Mouse (Mus musculus) thymus, postnatal 14 days (tissue): ENCODE measurements around the gene Sar1b.
"Not testable (repeated sequence)": the region's sequence is repeated elsewhere in the genome, so short reads cannot be mapped to it uniquely, and the experiment has no call there.

Experiments used
- DNase-seq: peaks from one replicate; pipeline ENCODE4 v3.0.0; 2021

Sar1b gene

DNA sequence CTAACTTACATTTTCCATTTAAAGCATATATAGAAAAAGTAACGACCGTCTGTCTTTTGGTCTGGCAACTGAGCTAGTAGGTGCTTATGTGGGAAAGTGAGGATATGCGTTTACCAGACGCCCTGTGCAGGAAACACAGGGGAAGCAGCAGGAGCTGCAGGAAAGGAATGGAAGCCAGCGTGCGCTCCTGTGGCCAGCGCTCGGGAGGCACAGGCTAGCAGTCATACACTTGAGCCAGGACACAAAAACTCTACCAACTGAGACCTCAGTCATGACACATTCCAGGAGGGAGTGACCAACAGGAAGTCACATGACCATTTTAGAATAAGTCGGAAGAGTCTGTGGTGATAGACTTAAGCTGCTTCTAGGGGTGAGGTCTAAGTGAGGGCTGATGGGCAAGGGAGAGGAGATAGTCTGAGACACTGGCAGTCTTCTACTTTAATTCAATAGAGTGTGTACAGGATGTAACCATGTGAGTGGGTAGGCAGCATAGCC is 17.3 kb downstream of the Sar1b start:
- no peak for DNase-seq

DNA sequence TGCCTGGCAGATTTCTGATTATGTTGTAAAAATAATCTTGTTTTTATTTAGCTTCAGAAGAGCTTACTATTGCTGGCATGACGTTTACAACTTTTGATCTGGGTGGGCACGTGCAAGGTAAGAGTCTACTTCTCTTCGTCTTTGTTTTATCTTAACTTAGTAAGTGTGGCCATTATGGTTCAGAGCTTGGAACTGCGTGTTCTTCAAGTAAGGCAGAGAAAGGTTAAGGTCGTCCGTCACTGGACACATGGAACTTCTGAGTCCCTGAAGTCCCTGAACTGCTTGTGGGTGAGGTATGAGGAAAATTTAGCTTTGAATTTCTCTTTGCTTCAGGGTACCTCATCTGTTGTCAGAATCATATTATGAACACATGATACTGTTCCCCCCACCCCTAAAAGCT is 19.2 kb downstream of the Sar1b start:
- no peak for DNase-seq

DNA sequence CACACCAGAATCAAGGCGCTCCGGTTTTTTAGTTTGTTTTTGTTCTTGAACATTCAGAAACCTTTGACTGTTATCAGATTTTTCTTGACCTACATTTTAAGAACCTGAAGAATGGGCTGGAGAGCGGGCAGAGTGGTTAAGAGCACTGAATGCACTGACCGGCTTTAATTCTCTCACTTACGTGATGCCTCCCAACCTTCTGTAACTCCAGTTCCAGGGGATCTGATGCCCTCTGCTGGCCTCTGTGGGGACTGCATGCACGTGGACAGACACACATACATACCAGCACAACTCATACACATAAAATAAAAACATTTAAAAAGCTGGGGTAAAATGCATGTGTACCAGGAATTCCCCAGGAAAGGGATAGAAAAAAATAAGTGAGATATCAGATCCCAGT is 22.4 kb downstream of the Sar1b start:
- DNase-seq = peak; percentile 72

GRCm38 (mm10) chr11:51789735-51790134 is 26.2 kb downstream of the Sar1b start:
- not testable (repeated sequence) for DNase-seq

DNA sequence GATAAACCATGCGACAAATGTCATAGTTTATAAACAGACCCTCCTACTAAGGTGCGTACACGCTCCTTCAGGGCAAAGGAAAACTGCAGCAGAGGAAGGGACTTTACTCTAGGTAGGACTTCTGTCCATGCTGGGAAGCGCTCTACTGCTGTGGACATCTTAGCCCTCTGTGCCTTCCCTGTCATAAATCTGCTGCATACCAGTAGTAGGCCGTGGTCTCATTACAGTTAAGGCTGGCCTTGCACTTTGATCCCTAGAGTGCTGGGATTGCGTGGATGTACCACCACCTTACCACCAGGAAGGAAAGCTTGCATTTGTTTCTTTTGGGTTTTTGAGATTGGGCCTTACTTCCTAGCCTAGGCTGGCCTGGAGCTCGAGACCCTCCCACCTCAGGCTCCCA is 27.2 kb downstream of the Sar1b start:
- DNase-seq = no peak

GRCm38 (mm10) chr11:51796272-51796671 is 32.8 kb downstream of the Sar1b start:
- no peak for DNase-seq

DNA sequence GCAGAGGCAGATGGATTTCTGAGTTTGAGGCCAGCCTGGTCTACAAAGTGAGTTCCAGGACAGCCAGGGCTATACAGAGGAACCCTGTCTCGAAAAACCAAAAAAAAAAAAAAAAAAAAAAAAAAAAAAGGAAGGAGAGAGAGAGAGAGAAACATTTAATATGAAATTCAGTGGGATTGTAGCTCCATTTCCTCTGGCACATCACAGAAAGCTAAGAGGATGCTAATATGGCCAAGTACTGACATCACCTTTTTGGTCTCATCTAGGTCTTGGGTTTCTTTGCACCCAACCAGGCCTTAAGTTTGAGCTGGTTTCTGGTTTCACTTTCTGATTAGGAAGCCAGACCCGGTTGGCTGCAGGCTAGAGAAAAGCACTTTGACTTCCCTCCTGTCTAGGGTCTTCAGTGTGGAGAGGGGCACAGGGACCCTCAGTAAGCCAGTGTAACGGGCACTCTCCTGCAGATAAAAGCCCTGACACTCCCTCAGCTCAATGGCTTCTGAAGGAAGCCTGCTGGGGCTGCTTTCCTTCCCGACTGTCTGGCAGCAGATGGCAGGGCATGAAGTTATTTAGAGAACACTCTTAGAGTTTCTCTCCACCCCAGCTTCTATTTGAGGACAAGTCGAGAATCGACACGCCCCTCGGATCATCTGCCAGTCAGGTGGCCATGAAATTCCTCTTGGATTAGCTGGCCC is 37.3 kb downstream of the Sar1b start:
- no peak for DNase-seq

DNA sequence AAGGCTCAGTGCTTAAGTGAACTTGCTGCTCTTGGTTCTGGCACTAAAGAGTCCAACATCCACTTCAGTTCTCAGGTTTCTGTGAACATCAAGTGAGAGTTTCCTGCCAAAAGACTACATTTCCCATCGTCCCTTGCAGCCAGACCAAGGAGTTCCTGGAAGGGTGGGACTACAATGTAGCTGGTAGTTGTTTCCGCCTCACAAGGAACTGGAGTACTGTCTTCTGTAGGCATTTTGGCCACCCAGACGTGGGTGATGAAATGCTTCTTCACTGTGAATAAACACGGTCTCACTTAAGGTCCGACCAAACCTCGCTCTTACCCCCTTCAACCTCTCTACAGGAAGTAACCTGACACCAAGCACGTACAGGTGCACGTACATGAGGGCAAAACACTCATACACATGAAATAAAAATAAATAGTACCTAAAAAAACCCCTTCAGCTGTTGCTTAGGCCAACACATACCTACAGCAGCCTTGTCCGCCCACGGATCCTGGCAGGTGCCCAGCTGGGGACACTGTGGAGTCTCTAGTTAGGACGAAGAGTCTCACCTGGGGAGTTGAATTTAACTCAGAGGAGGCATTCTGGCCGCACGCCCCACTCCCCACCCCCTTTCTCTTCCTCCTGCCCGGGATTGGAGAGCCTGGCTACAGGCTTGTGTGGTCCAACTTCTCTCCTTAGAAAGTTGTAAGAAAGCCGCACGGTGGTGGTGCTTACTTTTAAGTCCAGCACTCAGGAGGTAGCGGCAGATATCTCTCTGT is 41.9 kb downstream of the Sar1b start:
- DNase-seq = peak; percentile 87

GRCm38 (mm10) chr11:51807108-51807879 is 43.8 kb downstream of the Sar1b start:
- no peak for DNase-seq

GRCm38 (mm10) chr11:51809632-51810224 is 46.2 kb downstream of the Sar1b start:
- DNase-seq = peak; percentile 28

- DNase-seq = no peak
These were observed 47.7 kb downstream of the Sar1b start for GRCm38 (mm10) chr11:51811230-51811629.

- no peak for DNase-seq
These were observed 48.6 kb downstream of the Sar1b start for GRCm38 (mm10) chr11:51812022-51812546.

- peak; percentile 96 for DNase-seq
These were observed 54.3 kb downstream of the Sar1b start for GRCm38 (mm10) chr11:51817756-51818155.

DNA sequence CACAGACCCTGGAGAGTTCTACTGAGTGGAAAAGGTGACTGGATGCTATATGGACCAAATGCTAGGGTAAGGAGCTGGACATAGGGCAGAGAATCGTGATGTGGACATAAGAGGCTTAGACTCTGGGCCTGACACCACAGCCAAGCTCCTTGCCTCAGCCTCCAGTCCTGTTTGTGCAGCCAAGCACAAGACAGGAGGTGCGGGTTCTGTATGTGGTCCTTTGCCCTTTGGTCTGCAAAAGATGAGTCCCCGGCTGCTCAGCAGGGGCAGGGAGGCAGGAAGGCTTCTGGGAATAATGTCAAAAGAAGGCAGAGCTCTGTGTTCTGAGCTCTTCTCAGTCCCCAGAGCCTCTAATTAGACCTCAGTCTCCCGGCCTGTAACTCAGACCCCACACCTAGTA is 55.4 kb downstream of the Sar1b start:
- DNase-seq = no peak

- DNase-seq = peak; percentile 71
These were observed 56.5 kb downstream of the Sar1b start for GRCm38 (mm10) chr11:51819964-51820363.

DNA sequence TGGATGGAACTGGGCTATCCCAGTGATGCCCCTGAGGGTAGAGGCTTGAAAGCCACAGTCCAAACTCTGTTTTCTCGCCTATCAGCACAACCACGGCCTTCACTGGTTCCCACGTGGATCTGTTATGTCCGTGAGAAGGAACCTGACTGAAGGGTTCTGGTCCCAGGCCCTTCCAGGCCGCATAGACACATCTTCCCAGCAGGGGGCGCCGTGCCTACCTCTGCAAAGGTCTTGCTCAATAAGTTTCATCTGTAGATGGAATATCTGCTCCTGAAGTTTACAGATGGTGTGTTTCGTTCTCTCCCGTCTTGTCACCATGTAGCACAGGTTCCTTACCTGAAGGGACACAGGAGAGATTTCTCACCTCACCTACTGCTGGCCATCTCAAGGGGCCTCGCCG is 57.4 kb downstream of the Sar1b start:
- peak; percentile 86 for DNase-seq

DNA sequence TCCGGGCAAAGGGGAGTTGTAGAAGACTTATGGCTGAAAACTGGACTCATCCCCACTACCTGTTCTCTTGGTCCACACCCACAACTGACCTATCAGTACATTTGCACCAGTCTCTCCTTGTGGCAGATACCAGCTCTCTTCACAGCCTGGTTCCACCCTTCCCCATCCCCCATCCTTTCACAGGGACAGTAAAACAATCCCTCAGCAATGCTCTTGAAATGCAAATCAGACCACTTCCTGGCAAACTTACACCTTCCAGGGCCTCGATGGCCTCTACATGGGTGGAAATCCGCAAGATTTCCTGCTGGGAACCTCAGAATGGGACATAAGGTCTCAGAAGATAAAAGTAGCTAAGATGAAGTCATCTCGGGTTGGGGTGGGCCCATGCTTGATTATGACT is 59.2 kb downstream of the Sar1b start:
- no peak for DNase-seq

DNA sequence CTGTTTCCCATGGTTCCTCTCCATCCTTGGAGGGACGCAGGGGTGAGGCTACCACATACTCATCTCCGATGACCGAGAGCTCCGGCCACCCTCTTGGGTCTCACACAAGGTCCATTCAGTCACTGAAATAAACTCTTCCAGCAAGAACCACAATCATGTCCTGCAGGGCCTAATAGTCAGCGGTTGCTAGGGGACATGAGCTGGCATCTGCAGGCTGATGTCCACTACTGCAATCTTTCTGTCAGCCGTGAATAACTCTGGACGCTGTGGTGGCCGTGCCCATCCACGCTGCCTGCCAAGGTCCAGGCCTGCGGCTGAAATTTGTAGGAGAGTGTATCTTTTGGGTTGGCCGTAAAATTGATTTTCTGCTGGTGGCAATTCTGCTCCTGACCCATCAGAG is 59.8 kb downstream of the Sar1b start:
- no peak for DNase-seq

GRCm38 (mm10) chr11:51823963-51824753 is 60.7 kb downstream of the Sar1b start:
- DNase-seq = no peak

DNA sequence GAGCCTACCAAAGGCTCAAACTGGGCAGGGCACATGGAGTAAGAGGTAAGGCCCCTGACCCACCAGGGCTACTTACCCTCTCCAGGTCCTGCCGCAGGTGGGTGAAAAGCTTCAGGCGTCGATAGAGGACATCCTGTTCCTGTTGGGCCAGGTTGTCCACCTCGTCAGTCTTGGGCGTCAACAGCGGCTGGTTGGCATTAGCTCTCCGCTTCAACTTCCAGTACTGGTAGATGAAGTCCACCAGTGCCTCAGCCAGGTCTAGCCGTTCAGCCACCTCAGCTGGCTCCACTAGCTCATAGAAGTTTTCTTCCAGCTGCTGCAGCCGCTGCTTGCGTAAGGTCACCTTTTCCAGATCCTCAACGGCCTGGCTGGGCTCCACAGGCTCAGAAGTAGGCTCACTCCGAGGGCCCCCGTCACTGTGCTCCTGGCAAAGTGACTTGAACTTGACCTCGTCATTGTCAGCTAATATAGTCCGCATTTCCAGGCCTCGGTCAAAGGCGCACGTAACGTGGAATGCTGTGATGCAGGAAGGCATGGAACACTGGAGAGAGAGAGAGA is 61.5 kb downstream of the Sar1b start:
- no peak for DNase-seq
